Mouse (Mus musculus) stomach, postnatal 0 days (tissue): ENCODE measurements at regions not wholly inside any gene's neighbourhood (a gene's known extent, or its start where the extent isn't known, plus 50 kb on each side); places are given as distances from the start of the nearest gene placed in this dataset.

Source experiments
- CTCF ChIP-seq: IDR thresholded peaks from 2 replicates; pipeline ENCODE4 v1.5.1; 2016; ENCODE audit warnings: antibody characterized with exemption, low read depth, mild to moderate bottlenecking, moderate library complexity
- EP300 ChIP-seq: optimal IDR thresholded peaks from 2 replicates; pipeline ENCODE3; 2016; ENCODE audit warnings: antibody characterized with exemption

- TF ChIP-seq EP300 (no peak), CTCF (no peak)
Observed at GRCm38 (mm10) chr16:50762096-50762495, 171.1 kb upstream of the Ccdc54 start.
